Mouse (Mus musculus) ES-Bruce4 (cell line): ENCODE results near the gene Abca4. TPM values are rescaled to one million over a fixed set of nuclear protein-coding genes. Genes with fewer than 3 reads are reported as not detected.
"Not testable (repeated sequence)": the region's sequence is repeated elsewhere in the genome, so short reads cannot be mapped to it uniquely, and the experiment has no call there.

ENCODE experiments used
- H3K27ac ChIP-seq: 2 replicates; pipeline ENCODE4 v1.5.1; 2012; ENCODE audit warnings: low read length, inconsistent platforms; ENCODE audit not compliant: insufficient read depth
- H3K27me3 ChIP-seq: 2 replicates; pipeline ENCODE4 v1.6.1; 2012; ENCODE audit warnings: mild to moderate bottlenecking, low read length, inconsistent platforms; ENCODE audit not compliant: control insufficient read depth, poor library complexity, insufficient read depth, severe bottlenecking
- H3K36me3 ChIP-seq: 2 replicates; pipeline ENCODE4 v1.6.1; 2012; ENCODE audit warnings: inconsistent platforms, mild to moderate bottlenecking, low read length, moderate library complexity; ENCODE audit not compliant: control insufficient read depth, poor library complexity, insufficient read depth, severe bottlenecking
- H3K4me1 ChIP-seq: one replicate; pipeline ENCODE4 v1.8.1; 2011; ENCODE audit warnings: low read length; ENCODE audit not compliant: control insufficient read depth, insufficient read depth
- H3K4me3 ChIP-seq: 2 replicates; pipeline ENCODE4 v1.5.1; 2011; ENCODE audit warnings: low read depth, mild to moderate bottlenecking, low read length
- H3K9ac ChIP-seq: 2 replicates; pipeline ENCODE4 v1.6.1; 2012; ENCODE audit warnings: low read depth, mild to moderate bottlenecking, inconsistent platforms; ENCODE audit not compliant: poor library complexity, severe bottlenecking
- H3K9me3 ChIP-seq: replicated peaks from 2 replicates; pipeline ENCODE4 v1.6.1; 2012; ENCODE audit warnings: mild to moderate bottlenecking, low read length, inconsistent platforms; ENCODE audit not compliant: control insufficient read depth, poor library complexity, insufficient read depth, severe bottlenecking
- CTCF ChIP-seq: IDR thresholded peaks from one replicate; pipeline ENCODE4 v1.8.1; 2011; ENCODE audit warnings: low read depth, low read length
- EP300 ChIP-seq: IDR thresholded peaks from 2 replicates; pipeline ENCODE4 v1.6.1; 2011; ENCODE audit warnings: low read depth, low read length; ENCODE audit not compliant: insufficient read depth
- POLR2A ChIP-seq: IDR thresholded peaks from one replicate; pipeline ENCODE4 v1.8.1; 2011; ENCODE audit warnings: low read length; ENCODE audit not compliant: insufficient read depth
- polyA plus RNA-seq: library from polyadenylated mRNA; stranded (reverse); fragments of >200 nt; gene quantifications from 2 replicates; pipeline ENCODE4 v1.2.4, GENCODE M21; 2011; ENCODE audit warnings: low read depth; ENCODE audit not compliant: missing spikeins, insufficient read depth, insufficient read length

Abca4 gene
- polyA plus RNA-seq, 1 experiment: 0.81 TPM

- Histone ChIP-seq H3K4me1 (no peaks in the 10 kb centered on the region), H3K4me3 (no peak overlapping the region), H3K36me3 (no peaks in the 10 kb centered on the region), H3K27me3 (no peaks in the 10 kb centered on the region; the same call in 1 of the 2 replicates), H3K9ac (no peak overlapping the region), H3K9me3 (no peaks in the 10 kb centered on the region), H3K27ac (no peak overlapping the region)
- no peak for TF ChIP-seq EP300
- TF ChIP-seq POLR2A: no peak
- no peak for TF ChIP-seq CTCF
Measured at GRCm38 (mm10) chr3:122221240-122222036, 177.2 kb downstream of the Abca4 start.

- H3K4me1 ChIP-seq, H3K4me3 ChIP-seq, H3K9me3 ChIP-seq, H3K36me3 ChIP-seq, H3K27me3 ChIP-seq, H3K9ac ChIP-seq, H3K27ac ChIP-seq: not testable (repeated sequence)
Measured at GRCm38 (mm10) chr3:122226972-122227371, 182.7 kb downstream of the Abca4 start.

Other genes starting within 250 kb of the Abca4 start
- gene Abcd3, start 229.1 kb upstream of the Abca4 start, polyA plus RNA-seq: 30.0 and 33.1 TPM in 2 replicates
- gene Arhgap29, start 91.9 kb upstream of the Abca4 start, polyA plus RNA-seq: 61.6 and 70.1 TPM in 2 replicates
- gene Gclm, start 201.1 kb downstream of the Abca4 start, polyA plus RNA-seq: 123 and 140 TPM in 2 replicates
- gene Dnttip2, start 229.9 kb downstream of the Abca4 start, polyA plus RNA-seq: 123 and 132 TPM in 2 replicates
- gene Bcar3, start 249.7 kb downstream of the Abca4 start, polyA plus RNA-seq: 26.3 and 26.4 TPM in 2 replicates